Mouse (Mus musculus) layer of hippocampus, adult 8-10 months (tissue): ENCODE measurements around the gene Ttc9c. TPM values are rescaled to one million over a fixed set of nuclear protein-coding genes. Genes with fewer than 3 reads are reported as not detected.

ENCODE experiments used
- DNase-seq, 2 experiments: peaks; one replicate each; pipeline ENCODE4 v3.0.0; 2022; ENCODE audit warnings: low spot score in 2 of 2
- total RNA-seq, 4 experiments: library from RNA; stranded (reverse); gene quantifications; 2 replicates each; pipeline ENCODE4 v1.2.4; 2022

The Ttc9c gene
- total RNA-seq, 4 experiments from 2014 or later, result 36.4 to 45.1 (median 40.1) TPM

- peak in 1 of 2 experiments; percentile 33 for DNase-seq
Observed at GRCm38 (mm10) chr19:8774951-8775421, 44.1 kb downstream of the Ttc9c start.

GRCm38 (mm10) chr19:8774086-8774835 lies 44.9 kb downstream of the Ttc9c start, which contains the start of gene Tmem179b:
TSS of gene Tmem179b (minus strand) at chr19:8774467.
- peak; percentile 94 to 95 for DNase-seq

- no peak for DNase-seq
Observed at GRCm38 (mm10) chr19:8773409-8773808, 45.7 kb downstream of the Ttc9c start.

- DNase-seq, result no peak
Observed at GRCm38 (mm10) chr19:8772996-8773395, 46.1 kb downstream of the Ttc9c start.

GRCm38 (mm10) chr19:8770567-8771270 lies 48.4 kb downstream of the Ttc9c start, which contains the start of gene Tmem223:
TSS of gene Tmem223 (plus strand) at chr19:8770996.
- DNase-seq, result peak; percentile 72 to 80

DNA sequence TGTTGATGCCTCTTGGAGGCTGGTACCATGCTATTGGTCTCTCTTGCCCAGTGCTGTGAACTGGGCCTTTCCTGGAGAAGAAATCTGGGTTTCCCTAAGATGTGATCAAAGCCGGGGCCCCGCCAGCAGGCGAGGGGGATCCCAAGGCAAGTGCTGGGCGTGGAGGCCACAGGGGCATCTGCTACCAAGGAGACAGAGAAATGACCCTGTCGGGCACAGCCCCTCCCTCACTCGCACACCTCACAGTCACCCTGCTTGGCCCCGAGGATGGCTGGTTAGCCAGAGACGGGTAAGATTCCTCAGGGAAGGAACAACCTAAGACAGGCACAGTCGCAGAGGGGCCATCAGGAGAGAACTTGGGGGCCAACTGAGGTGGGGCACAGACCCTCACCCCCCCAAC lies 53.6 kb downstream of the Ttc9c start:
- DNase-seq, result no peak

- DNase-seq, result no peak
Observed at GRCm38 (mm10) chr19:8763276-8763675, 55.9 kb downstream of the Ttc9c start.

DNA sequence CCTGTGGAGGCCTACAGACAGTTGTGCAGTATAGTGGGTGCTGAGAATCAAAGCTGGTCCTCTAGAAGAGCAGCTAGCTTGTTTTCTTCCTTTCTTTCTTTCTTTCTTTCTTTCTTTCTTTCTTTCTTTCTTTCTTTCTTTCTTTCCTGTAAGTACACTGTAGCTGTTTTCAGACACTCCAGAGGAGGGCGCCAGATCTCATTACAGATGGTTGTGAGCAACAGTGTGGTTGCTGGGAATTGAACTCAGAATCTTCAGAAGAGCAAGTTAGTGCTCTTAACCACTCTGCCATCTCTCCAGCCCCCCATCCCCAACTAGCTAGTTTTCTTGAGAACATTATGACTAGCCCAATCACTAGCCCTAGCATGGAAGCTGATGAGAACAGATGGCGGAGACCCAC lies 58.4 kb downstream of the Ttc9c start:
- no peak for DNase-seq

Other genes starting within 250 kb of the Ttc9c start
- gene Slc22a8, start 228.1 kb downstream of the Ttc9c start, total RNA-seq, result 10 to 100 TPM; 10.6 to 12.2 (median 11.5) TPM
- 1 to 10 TPM; 3.5 to 4.4 (median 4.1) TPM for gene Slc22a6, start 201.3 kb downstream of the Ttc9c start, total RNA-seq
- 100 to 1,000 TPM; 160 to 164 (median 161) TPM for gene Chrm1, start 155.5 kb downstream of the Ttc9c start, total RNA-seq
- gene Slc3a2, start 96.0 kb downstream of the Ttc9c start, total RNA-seq, result 100 to 1,000 TPM; 157 to 169 (median 162) TPM
- 10 to 100 TPM; 44.0 to 45.3 (median 44.3) TPM for gene Wdr74, start 83.5 kb downstream of the Ttc9c start, total RNA-seq
- 1 to 10 TPM in 3 of 4 experiments, not detected in 1; 2.0 to 3.3 (median 2.4) TPM for gene 1700092M07Rik, start 78.6 kb downstream of the Ttc9c start, total RNA-seq
- gene Stx5a, start 77.9 kb downstream of the Ttc9c start, total RNA-seq, result 10 to 100 TPM; 65.3 to 91.2 (median 76.1) TPM
- gene Nxf1, start 62.3 kb downstream of the Ttc9c start, total RNA-seq, result 100 to 1,000 TPM in 2 of 4 experiments, 10 to 100 TPM in 2; 80.5 to 120 (median 102) TPM
- gene Tmem223, start 48.3 kb downstream of the Ttc9c start, total RNA-seq, result 10 to 100 TPM; 61.3 to 77.8 (median 72.8) TPM
- 10 to 100 TPM; 10.1 to 17.5 (median 13.1) TPM for gene Tmem179b, start 44.9 kb downstream of the Ttc9c start, total RNA-seq
- gene Taf6l, start 32.9 kb downstream of the Ttc9c start, total RNA-seq, result 10 to 100 TPM; 14.7 to 20.1 (median 18.2) TPM
- 100 to 1,000 TPM; 101 to 122 (median 109) TPM for gene Polr2g, start 20.8 kb downstream of the Ttc9c start, total RNA-seq
- 1 to 10 TPM; 5.2 to 7.9 (median 5.4) TPM for gene Zbtb3, start 16.8 kb downstream of the Ttc9c start, total RNA-seq
- gene Hnrnpul2, start 677 bp upstream of the Ttc9c start, total RNA-seq, result 100 to 1,000 TPM; 113 to 126 (median 120) TPM
- gene AC129217.1, start 10.4 kb upstream of the Ttc9c start, total RNA-seq, result not detected
- 100 to 1,000 TPM in 3 of 4 experiments, 10 to 100 TPM in 1; 98.1 to 115 (median 106) TPM for gene Bscl2, start 18.1 kb upstream of the Ttc9c start, total RNA-seq
- 100 to 1,000 TPM; 125 to 148 (median 143) TPM for gene Gng3, start 19.9 kb upstream of the Ttc9c start, total RNA-seq
- gene Lrrn4cl, start 31.4 kb upstream of the Ttc9c start, total RNA-seq, result under 1 TPM; 0.45 to 0.74 (median 0.55) TPM
- gene Ubxn1, start 52.2 kb upstream of the Ttc9c start, total RNA-seq, result 100 to 1,000 TPM in 2 of 4 experiments, 10 to 100 TPM in 2; 87.8 to 123 (median 106) TPM
- gene Uqcc3, start 61.6 kb upstream of the Ttc9c start, total RNA-seq, result 10 to 100 TPM; 23.4 to 37.2 (median 29.5) TPM
- gene Lbhd1, start 64.4 kb upstream of the Ttc9c start, total RNA-seq, result 10 to 100 TPM in 1 of 4 experiments, 1 to 10 TPM in 3; 4.9 to 10.4 (median 6.0) TPM
- not detected for gene Gm49403, start 64.6 kb upstream of the Ttc9c start, total RNA-seq
- gene 1810009A15Rik, start 69.5 kb upstream of the Ttc9c start, total RNA-seq, result 10 to 100 TPM; 22.7 to 32.0 (median 26.5) TPM
- 1 to 10 TPM in 2 of 4 experiments, not detected in 2; 1.4 to 1.8 TPM for gene Gm49416, start 69.6 kb upstream of the Ttc9c start, total RNA-seq
- 10 to 100 TPM; 24.0 to 26.1 (median 24.4) TPM for gene Ints5, start 73.7 kb upstream of the Ttc9c start, total RNA-seq
- gene Ganab, start 78.7 kb upstream of the Ttc9c start, total RNA-seq, result 100 to 1,000 TPM; 109 to 125 (median 119) TPM
- 100 to 1,000 TPM; 161 to 167 (median 162) TPM for gene B3gat3, start 101.0 kb upstream of the Ttc9c start, total RNA-seq
- gene Rom1, start 110.0 kb upstream of the Ttc9c start, total RNA-seq, result 1 to 10 TPM; 5.0 to 8.6 (median 6.4) TPM
- gene Eml3, start 110.2 kb upstream of the Ttc9c start, total RNA-seq, result 10 to 100 TPM; 14.1 to 17.4 (median 15.3) TPM
- gene Mta2, start 122.5 kb upstream of the Ttc9c start, total RNA-seq, result 10 to 100 TPM; 53.7 to 66.5 (median 56.2) TPM
- gene Tut1, start 134.5 kb upstream of the Ttc9c start, total RNA-seq, result 10 to 100 TPM; 21.5 to 22.2 (median 21.9) TPM
- gene Eef1g, start 147.7 kb upstream of the Ttc9c start, total RNA-seq, result 100 to 1,000 TPM; 223 to 248 (median 236) TPM
- 10 to 100 TPM; 27.0 to 32.2 (median 29.0) TPM for gene Ahnak, start 170.0 kb upstream of the Ttc9c start, total RNA-seq